Mouse (Mus musculus): Measurements from ENCODE around the gene Mnat1. TPM values are rescaled to one million over a fixed set of nuclear protein-coding genes. Genes with fewer than 3 reads are reported as not detected.

Gene Mnat1
- polyA plus RNA-seq, 1 experiment from 2014 or later = 7.1 TPM

DNA sequence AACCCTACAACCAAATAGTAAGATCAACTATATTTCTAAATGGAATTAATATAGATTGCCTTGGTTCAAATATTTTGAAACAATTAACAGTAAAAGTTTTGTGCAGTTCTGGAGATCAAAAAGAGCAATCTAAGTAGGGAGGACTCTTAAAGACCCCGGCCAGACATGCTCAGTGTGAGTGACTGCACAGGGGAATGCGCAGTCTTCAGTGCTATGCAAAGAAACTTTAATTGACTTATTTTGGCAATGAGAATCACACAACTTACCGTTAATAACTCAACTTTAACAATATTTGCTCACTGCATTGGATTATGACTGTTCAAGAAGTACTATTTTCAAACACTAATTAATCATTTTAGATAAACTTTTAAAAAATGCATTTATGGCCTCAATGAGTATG lies 146.0 kb downstream of the Mnat1 start:
- no peak overlapping the region for H3K4me3 ChIP-seq (ENCODE audit: low read depth, low read length)
- WGBS (ENCODE audit: insufficient replicate concordance) = 71% methylated on average over 3 of the region's 3 CpGs

DNA sequence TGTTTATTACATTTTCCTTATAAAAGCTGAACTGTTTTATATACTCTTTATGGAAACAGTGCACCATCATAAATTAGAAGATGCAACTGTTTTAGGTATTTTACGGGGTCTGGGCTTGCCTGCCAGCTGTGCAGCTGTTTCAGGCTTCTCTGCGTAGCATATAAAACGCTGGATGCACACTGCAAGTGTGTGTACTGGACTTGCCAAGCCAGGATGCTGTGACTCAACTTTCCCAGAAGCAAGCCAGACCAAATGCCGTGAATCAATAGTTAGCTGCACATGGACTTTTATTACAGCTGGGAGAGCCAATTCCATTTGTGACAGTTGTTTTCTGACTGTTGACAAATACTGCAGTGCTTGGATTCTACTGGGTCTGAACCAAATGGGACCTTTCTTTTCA lies 146.4 kb downstream of the Mnat1 start:
- no peak for ATAC-seq (ENCODE audit: low read depth)
- WGBS (ENCODE audit: insufficient replicate concordance) = 75% methylated on average over 4 of the region's 4 CpGs
- H3K4me3 ChIP-seq (ENCODE audit: low read depth, low read length) = no peak overlapping the region
- no peaks in the 10 kb centered on the region for H3K4me1 ChIP-seq (ENCODE audit: control insufficient read depth, low read depth, low read length)
- no peak overlapping the region for H3K4me2 ChIP-seq (ENCODE audit: low read depth, low read length)
- no peaks in the 10 kb centered on the region for H3K36me3 ChIP-seq (ENCODE audit: control insufficient read depth, insufficient read depth)
- H3K9ac ChIP-seq (ENCODE audit: low read depth, low read length) = no peak overlapping the region
- no peaks in the 10 kb centered on the region for H3K9me3 ChIP-seq (replicated peaks; ENCODE audit: control insufficient read depth, low read length)
- no peaks in the 10 kb centered on the region for H3K27me3 ChIP-seq (ENCODE audit: control insufficient read depth, insufficient read depth, low read depth, low read length)
- H3K27ac ChIP-seq (ENCODE audit: low read length) = no peak overlapping the region

More for the DNA sequence above, 146.0 kb downstream of the Mnat1 start:
- Histone ChIP-seq H3K9ac (ENCODE audit: low read depth, low read length) (no peak overlapping the region), H3K27me3 (ENCODE audit: control insufficient read depth, insufficient read depth, low read depth, low read length) (no peaks in the 10 kb centered on the region), H3K9me3 (replicated peaks; ENCODE audit: control insufficient read depth, low read length) (no peaks in the 10 kb centered on the region), H3K4me2 (ENCODE audit: low read depth, low read length) (no peak overlapping the region), H3K4me1 (ENCODE audit: control insufficient read depth, low read depth, low read length) (no peaks in the 10 kb centered on the region), H3K27ac (ENCODE audit: low read length) (no peak overlapping the region), H3K36me3 (ENCODE audit: control insufficient read depth, insufficient read depth) (no peaks in the 10 kb centered on the region)
- ATAC-seq (ENCODE audit: low read depth) = no peak

DNA sequence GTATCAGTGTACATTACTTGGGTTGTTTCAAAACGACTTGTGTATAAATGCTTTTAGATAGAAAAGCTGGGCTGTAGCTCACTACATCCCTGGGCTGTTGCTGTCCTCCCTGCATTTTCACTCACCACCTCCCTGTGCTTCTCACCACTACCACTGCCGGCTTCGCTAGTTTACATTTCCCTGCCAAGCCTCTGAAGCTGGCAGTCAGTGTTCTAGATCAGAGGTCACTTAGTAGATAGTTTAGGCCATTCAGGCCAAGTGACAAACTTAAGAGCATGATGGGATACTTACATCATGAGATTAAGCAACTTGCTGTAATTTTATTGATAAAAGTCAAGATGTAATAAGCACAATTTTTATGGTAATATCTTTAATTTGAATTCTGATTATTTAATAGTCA lies 151.4 kb downstream of the Mnat1 start:
- ATAC-seq (ENCODE audit: low read depth) = no peak
- WGBS (ENCODE audit: insufficient replicate concordance) = 80% methylated on average over 3 of the region's 3 CpGs
- no peak overlapping the region for H3K9ac ChIP-seq (ENCODE audit: low read depth, low read length)
- H3K4me2 ChIP-seq (ENCODE audit: low read depth, low read length) = no peak overlapping the region
- H3K4me3 ChIP-seq (ENCODE audit: low read depth, low read length) = no peak overlapping the region
- peaks cover 10% of the 10 kb centered on the region for H3K36me3 ChIP-seq (ENCODE audit: control insufficient read depth, insufficient read depth)
- no peak overlapping the region for H3K27ac ChIP-seq (ENCODE audit: low read length)
- H3K4me1 ChIP-seq (ENCODE audit: control insufficient read depth, low read depth, low read length) = no peaks in the 10 kb centered on the region
- no peaks in the 10 kb centered on the region for H3K9me3 ChIP-seq (replicated peaks; ENCODE audit: control insufficient read depth, low read length)
- no peaks in the 10 kb centered on the region for H3K27me3 ChIP-seq (ENCODE audit: control insufficient read depth, insufficient read depth, low read depth, low read length)

DNA sequence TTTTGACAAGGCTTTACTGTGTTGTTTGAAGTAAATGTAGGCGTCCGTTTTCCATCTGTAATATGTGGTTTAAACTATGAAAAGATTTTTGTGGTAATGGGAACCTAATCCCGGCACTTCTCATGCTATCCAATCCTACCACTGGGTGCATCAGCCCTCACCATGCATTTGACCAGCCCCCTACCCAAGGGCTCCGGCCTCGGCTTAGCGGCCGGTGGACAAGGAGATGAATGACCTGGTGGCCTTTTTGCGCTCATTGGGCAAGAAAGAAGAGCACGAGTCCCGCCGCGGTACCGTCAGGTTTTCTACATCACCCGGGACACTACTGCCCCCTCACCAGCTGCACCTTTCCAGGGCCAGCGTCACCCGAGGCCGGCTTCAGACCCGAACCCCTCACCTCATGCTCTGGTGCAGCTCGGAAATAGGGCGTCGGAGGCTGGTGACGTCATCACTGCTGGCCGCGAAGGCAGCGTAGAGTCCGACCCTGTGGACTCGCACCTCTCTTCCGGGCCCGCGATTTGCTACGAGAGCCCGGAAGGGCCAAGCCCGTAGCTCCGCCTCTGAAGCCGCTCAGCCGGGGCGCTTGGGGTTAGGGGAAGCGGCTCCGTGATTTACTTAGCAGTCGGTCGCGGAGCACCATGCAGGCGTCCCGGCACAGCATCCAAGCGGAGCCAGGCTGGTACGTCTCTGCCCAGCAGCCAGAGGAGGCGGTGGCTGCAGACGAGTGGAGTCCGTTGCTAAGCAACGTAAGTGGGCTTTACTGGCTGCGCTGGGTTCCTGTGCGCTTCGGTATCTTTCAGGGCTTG lies 163.0 kb downstream of the Mnat1 start, which contains the start of the genes Trmt5 and Slc38a6:
Trmt5 (minus strand) TSS at position 424 of the 806 bp plus-strand sequence.
Slc38a6 (plus strand) TSS at position 493 of the 806 bp plus-strand sequence.
- Histone ChIP-seq H3K4me2 (ENCODE audit: low read depth, low read length) (peak within 1 kb of the TSS; percentile 84), H3K4me3 (ENCODE audit: low read depth, low read length) (peak within 1 kb of the TSS; percentile 83), H3K9ac (ENCODE audit: low read depth, low read length) (peak within 1 kb of the TSS; percentile 79), H3K27me3 (ENCODE audit: control insufficient read depth, insufficient read depth, low read depth, low read length) (no peaks in the 10 kb centered on the region), H3K4me1 (ENCODE audit: control insufficient read depth, low read depth, low read length) (peaks cover 8% of the 10 kb centered on the region), H3K27ac (ENCODE audit: low read length) (peak within 1 kb of the TSS; percentile 52), H3K36me3 (ENCODE audit: control insufficient read depth, insufficient read depth) (peaks cover 3% of the 10 kb centered on the region), H3K9me3 (replicated peaks; ENCODE audit: control insufficient read depth, low read length) (no peaks in the 10 kb centered on the region)
- under 1% methylated on average over 53 of the region's 53 CpGs for WGBS (ENCODE audit: insufficient replicate concordance)
- ATAC-seq (ENCODE audit: low read depth) = peak; percentile 94

DNA sequence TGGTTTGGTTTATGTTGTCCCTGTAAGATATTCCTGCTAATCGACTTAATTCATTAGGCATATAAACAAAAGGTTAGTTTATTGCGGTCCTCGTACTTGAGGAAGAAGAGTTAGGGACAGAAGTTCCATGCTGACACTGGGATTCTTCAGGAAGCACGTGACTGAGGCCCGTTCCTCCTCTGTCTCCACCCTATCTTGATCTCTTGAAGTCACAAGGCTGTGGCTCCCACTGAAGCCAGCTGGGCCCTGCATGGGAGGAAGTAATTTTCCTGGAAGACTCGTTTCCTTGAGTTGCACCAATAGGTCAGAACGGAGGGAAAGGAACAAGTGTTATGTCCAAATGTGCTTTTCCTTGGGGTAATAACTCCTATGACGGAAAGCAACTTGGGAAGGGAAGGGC lies 164.1 kb downstream of the Mnat1 start:
- Histone ChIP-seq H3K27ac (ENCODE audit: low read length) (no peak overlapping the region), H3K27me3 (ENCODE audit: control insufficient read depth, insufficient read depth, low read depth, low read length) (no peaks in the 10 kb centered on the region), H3K4me2 (ENCODE audit: low read depth, low read length) (peak overlapping the region; percentile 84; the same call in 1 of the 2 replicates), H3K4me1 (ENCODE audit: control insufficient read depth, low read depth, low read length) (peaks cover 8% of the 10 kb centered on the region), H3K9me3 (replicated peaks; ENCODE audit: control insufficient read depth, low read length) (no peaks in the 10 kb centered on the region), H3K4me3 (ENCODE audit: low read depth, low read length) (no peak overlapping the region), H3K36me3 (ENCODE audit: control insufficient read depth, insufficient read depth) (no peaks in the 10 kb centered on the region), H3K9ac (ENCODE audit: low read depth, low read length) (no peak overlapping the region)
- ATAC-seq (ENCODE audit: low read depth) = no peak
- 58% methylated on average over 8 of the region's 8 CpGs for WGBS (ENCODE audit: insufficient replicate concordance)

DNA sequence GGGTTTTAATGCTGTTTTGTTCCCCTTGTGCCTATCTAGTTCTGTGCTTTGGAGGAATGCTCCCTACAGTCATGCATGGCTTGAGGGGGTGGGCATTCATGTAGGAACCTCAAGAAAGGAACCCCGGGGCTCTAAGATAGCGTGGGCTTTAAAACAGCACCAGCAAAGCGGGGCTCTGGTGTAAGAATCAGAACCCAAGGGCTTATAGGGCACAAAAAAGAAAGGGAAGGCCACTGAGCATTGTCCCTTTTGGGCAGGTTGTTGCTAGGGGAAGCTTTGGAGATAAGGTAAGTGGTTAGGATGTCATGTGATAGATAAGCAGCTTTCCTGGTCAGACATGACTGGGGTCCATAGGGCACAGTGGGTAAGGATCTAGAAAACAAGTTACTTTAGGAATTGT lies 165.1 kb downstream of the Mnat1 start:
- no peak overlapping the region for H3K9ac ChIP-seq (ENCODE audit: low read depth, low read length)
- H3K9me3 ChIP-seq (replicated peaks; ENCODE audit: control insufficient read depth, low read length) = no peaks in the 10 kb centered on the region
- H3K27ac ChIP-seq (ENCODE audit: low read length) = no peak overlapping the region
- H3K4me2 ChIP-seq (ENCODE audit: low read depth, low read length) = no peak overlapping the region
- no peaks in the 10 kb centered on the region for H3K36me3 ChIP-seq (ENCODE audit: control insufficient read depth, insufficient read depth)
- no peaks in the 10 kb centered on the region for H3K27me3 ChIP-seq (ENCODE audit: control insufficient read depth, insufficient read depth, low read depth, low read length)
- 67% methylated on average over 3 of the region's 3 CpGs for WGBS (ENCODE audit: insufficient replicate concordance)
- H3K4me1 ChIP-seq (ENCODE audit: control insufficient read depth, low read depth, low read length) = peaks cover 8% of the 10 kb centered on the region
- no peak overlapping the region for H3K4me3 ChIP-seq (ENCODE audit: low read depth, low read length)
- ATAC-seq (ENCODE audit: low read depth) = no peak

DNA sequence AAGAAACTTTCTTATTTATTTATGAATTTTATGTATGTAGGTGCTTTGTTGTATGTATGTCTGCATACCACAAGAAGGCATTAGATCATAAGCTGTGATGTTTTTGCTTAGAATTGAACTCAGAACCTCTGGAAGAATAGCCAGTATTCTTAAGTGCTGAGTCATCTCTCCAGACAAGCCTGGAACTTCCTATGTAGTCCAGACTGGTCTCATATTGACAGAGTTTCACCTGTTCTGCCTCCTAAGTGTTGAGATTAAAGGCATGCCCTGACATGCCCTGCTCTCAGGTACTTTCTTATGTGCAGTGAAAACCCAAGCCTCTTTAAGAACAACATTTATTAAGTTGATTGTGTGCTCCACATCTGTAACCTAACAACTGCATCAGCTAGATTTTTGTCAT lies 171.4 kb downstream of the Mnat1 start:
- Histone ChIP-seq H3K4me3 (ENCODE audit: low read depth, low read length) (no peak overlapping the region), H3K4me2 (ENCODE audit: low read depth, low read length) (no peak overlapping the region), H3K9me3 (replicated peaks; ENCODE audit: control insufficient read depth, low read length) (no peaks in the 10 kb centered on the region), H3K27me3 (ENCODE audit: control insufficient read depth, insufficient read depth, low read depth, low read length) (no peaks in the 10 kb centered on the region), H3K4me1 (ENCODE audit: control insufficient read depth, low read depth, low read length) (no peaks in the 10 kb centered on the region), H3K9ac (ENCODE audit: low read depth, low read length) (no peak overlapping the region), H3K27ac (ENCODE audit: low read length) (no peak overlapping the region), H3K36me3 (ENCODE audit: control insufficient read depth, insufficient read depth) (no peaks in the 10 kb centered on the region)
- no peak for ATAC-seq (ENCODE audit: low read depth)

DNA sequence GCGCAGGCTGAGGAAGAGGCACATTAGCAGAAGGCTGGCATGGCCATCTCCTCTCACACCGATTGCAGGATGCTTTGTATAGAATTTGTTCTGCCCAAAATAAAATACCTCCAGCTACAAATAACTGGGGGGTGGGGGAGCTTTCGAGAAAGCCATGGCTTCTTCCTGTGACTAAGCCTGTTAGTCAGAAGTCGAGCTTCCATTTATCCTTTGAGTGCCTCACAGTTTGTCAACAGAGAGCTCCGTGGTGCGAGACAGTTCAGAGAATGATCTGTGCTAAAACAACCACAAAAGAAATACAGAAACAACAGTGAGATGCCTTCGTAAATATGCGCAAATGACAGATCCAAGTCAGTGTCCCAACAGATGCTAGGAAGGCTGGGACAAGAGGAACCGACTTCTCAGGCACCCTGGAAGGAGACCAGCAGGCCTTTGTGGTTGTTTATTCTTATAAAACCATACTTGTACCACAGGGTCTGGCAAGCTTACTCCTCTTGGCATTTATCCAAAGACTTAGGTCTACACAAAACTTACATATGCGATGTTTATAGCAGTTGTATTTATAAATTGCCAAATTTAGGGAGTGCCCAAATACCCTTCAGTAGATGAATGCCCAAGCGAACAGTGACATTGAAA lies 172.1 kb downstream of the Mnat1 start:
- 70% methylated on average over 11 of the region's 11 CpGs for WGBS (ENCODE audit: insufficient replicate concordance)
- no peak for ATAC-seq (ENCODE audit: low read depth)
- Histone ChIP-seq H3K4me2 (ENCODE audit: low read depth, low read length) (no peak overlapping the region), H3K36me3 (ENCODE audit: control insufficient read depth, insufficient read depth) (no peaks in the 10 kb centered on the region), H3K9ac (ENCODE audit: low read depth, low read length) (no peak overlapping the region), H3K9me3 (replicated peaks; ENCODE audit: control insufficient read depth, low read length) (no peaks in the 10 kb centered on the region), H3K27ac (ENCODE audit: low read length) (no peak overlapping the region), H3K4me3 (ENCODE audit: low read depth, low read length) (no peak overlapping the region), H3K27me3 (ENCODE audit: control insufficient read depth, insufficient read depth, low read depth, low read length) (no peaks in the 10 kb centered on the region), H3K4me1 (ENCODE audit: control insufficient read depth, low read depth, low read length) (no peaks in the 10 kb centered on the region)

DNA sequence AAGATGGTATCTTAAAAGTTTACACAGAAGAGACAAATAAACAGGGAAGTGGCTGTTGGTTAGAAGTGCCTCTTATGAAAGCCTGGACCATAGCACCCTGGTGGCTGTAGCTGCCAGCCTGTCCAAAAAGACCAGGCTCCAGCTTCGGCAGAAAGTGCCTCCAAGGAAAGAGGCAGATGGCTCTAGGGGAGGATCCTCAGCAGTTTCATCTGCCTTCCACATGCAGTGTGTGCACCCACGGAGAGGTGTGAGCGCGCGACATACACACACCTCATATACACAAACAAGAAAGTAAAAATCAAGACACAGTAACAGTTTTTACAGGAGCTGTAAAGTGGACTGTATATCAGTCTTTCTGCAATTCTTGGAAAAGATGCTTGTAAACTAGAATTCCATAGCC lies 175.1 kb downstream of the Mnat1 start:
- WGBS (ENCODE audit: insufficient replicate concordance) = 78% methylated on average over 5 of the region's 5 CpGs
- no peak overlapping the region for H3K4me3 ChIP-seq (ENCODE audit: low read depth, low read length)
- H3K4me2 ChIP-seq (ENCODE audit: low read depth, low read length) = no peak overlapping the region
- H3K27ac ChIP-seq (ENCODE audit: low read length) = no peak overlapping the region
- H3K9ac ChIP-seq (ENCODE audit: low read depth, low read length) = no peak overlapping the region
- H3K9me3 ChIP-seq (replicated peaks; ENCODE audit: control insufficient read depth, low read length) = no peaks in the 10 kb centered on the region
- H3K36me3 ChIP-seq (ENCODE audit: control insufficient read depth, insufficient read depth) = no peaks in the 10 kb centered on the region
- no peaks in the 10 kb centered on the region for H3K4me1 ChIP-seq (ENCODE audit: control insufficient read depth, low read depth, low read length)
- H3K27me3 ChIP-seq (ENCODE audit: control insufficient read depth, insufficient read depth, low read depth, low read length) = no peaks in the 10 kb centered on the region
- ATAC-seq (ENCODE audit: low read depth) = no peak

Data from liver, embryonic 16.5 days (tissue).